Mouse (Mus musculus): Measurements from ENCODE around the gene Fbxl20.

Fbxl20 gene

GRCm38 (mm10) chr11:98049672-98050519 lies 100.3 kb downstream of the Fbxl20 start:
- DNase-seq (ENCODE audit: low read depth, low spot score) = no peak

GRCm38 (mm10) chr11:98047745-98048144 lies 102.5 kb downstream of the Fbxl20 start:
- DNase-seq (ENCODE audit: low read depth, low spot score) = no peak

- DNase-seq (ENCODE audit: low read depth, low spot score) = no peak
Measured at GRCm38 (mm10) chr11:98046466-98046865, 103.7 kb downstream of the Fbxl20 start.

- DNase-seq (ENCODE audit: low read depth, low spot score) = no peak
Measured at GRCm38 (mm10) chr11:98045596-98045995, 104.6 kb downstream of the Fbxl20 start.

GRCm38 (mm10) chr11:98044074-98044473 lies 106.1 kb downstream of the Fbxl20 start:
- no peak for DNase-seq (ENCODE audit: low read depth, low spot score)

GRCm38 (mm10) chr11:98042741-98043140 lies 107.5 kb downstream of the Fbxl20 start:
- DNase-seq (ENCODE audit: low read depth, low spot score) = no peak

- DNase-seq (ENCODE audit: low read depth, low spot score) = no peak
Measured at GRCm38 (mm10) chr11:98040975-98041374, 109.2 kb downstream of the Fbxl20 start.

GRCm38 (mm10) chr11:98037871-98038270 lies 112.3 kb downstream of the Fbxl20 start:
- no peak for DNase-seq (ENCODE audit: low read depth, low spot score)

- DNase-seq (ENCODE audit: low read depth, low spot score) = no peak
Measured at GRCm38 (mm10) chr11:98035977-98036377, 114.2 kb downstream of the Fbxl20 start.

- no peak for DNase-seq (ENCODE audit: low read depth, low spot score)
Measured at GRCm38 (mm10) chr11:98034840-98035239, 115.4 kb downstream of the Fbxl20 start.

- DNase-seq (ENCODE audit: low read depth, low spot score) = no peak
Measured at GRCm38 (mm10) chr11:98034061-98034460, 116.1 kb downstream of the Fbxl20 start.
